Mouse (Mus musculus) forebrain, embryonic 13.5 days (tissue): ENCODE measurements around the gene Raver2. TPM values are rescaled to one million over a fixed set of nuclear protein-coding genes. Genes with fewer than 3 reads are reported as not detected.

Experiments used
- ATAC-seq: fragments of 200-750 bp; cut with Nextera tagmentation; 2 replicates; pipeline ENCODE4 v1.8.0; 2017
- H3K27ac ChIP-seq: fragments of 300-500 bp; sonication (generic); 2 replicates; pipeline ENCODE4 v1.5.1; 2015; ENCODE audit warnings: inconsistent platforms, mild to moderate bottlenecking, moderate library complexity
- H3K27me3 ChIP-seq: fragments of 300-500 bp; sonication (generic); 2 replicates; pipeline ENCODE4 v1.6.1; 2015; ENCODE audit warnings: mild to moderate bottlenecking, inconsistent platforms
- H3K36me3 ChIP-seq: fragments of 300-500 bp; sonication (generic); 2 replicates; pipeline ENCODE4 v1.6.1; 2015; ENCODE audit warnings: mild to moderate bottlenecking, inconsistent platforms; ENCODE audit not compliant: poor library complexity, severe bottlenecking
- H3K4me1 ChIP-seq: fragments of 300-500 bp; sonication (generic); 2 replicates; pipeline ENCODE4 v1.6.1; 2015; ENCODE audit warnings: inconsistent platforms
- H3K4me2 ChIP-seq: fragments of 300-500 bp; sonication (generic); 2 replicates; pipeline ENCODE4 v1.6.1; 2015; ENCODE audit warnings: inconsistent platforms, mild to moderate bottlenecking, moderate library complexity
- H3K4me3 ChIP-seq: fragments of 300-500 bp; sonication (generic); 2 replicates; pipeline ENCODE4 v1.5.1; 2015; ENCODE audit warnings: mild to moderate bottlenecking, inconsistent platforms
- H3K9ac ChIP-seq: fragments of 300-500 bp; sonication (generic); 2 replicates; pipeline ENCODE4 v1.6.1; 2015; ENCODE audit warnings: mild to moderate bottlenecking, inconsistent platforms
- H3K9me3 ChIP-seq: fragments of 300-500 bp; sonication (generic); replicated peaks from 2 replicates; pipeline ENCODE4 v1.6.1; 2016; ENCODE audit warnings: inconsistent platforms
- WGBS: fragments of 180-500 bp; shearing (Covaris S2); methylation state at CpG from one replicate; pipeline ENCODE4 v1.1.7; 2015; 5-methylcytosine and 5-hydroxymethylcytosine counted together
- polyA plus RNA-seq: library from polyadenylated mRNA; unstranded; fragments of >200 nt; fragmentation: Nextera tagmentation; extraction: Ambion mirVana; gene quantifications from 2 replicates; pipeline ENCODE4 v1.2.1, GENCODE M21; 2015

Gene Raver2
- polyA plus RNA-seq, 1 experiment from 2014 or later, result 5.4 TPM

- Histone ChIP-seq H3K4me2 (no peak overlapping the region), H3K9ac (no peak overlapping the region), H3K27me3 (no peaks in the 10 kb centered on the region), H3K36me3 (peaks cover 9% of the 10 kb centered on the region), H3K4me3 (no peak overlapping the region), H3K9me3 (no peaks in the 10 kb centered on the region), H3K27ac (no peak overlapping the region), H3K4me1 (no peaks in the 10 kb centered on the region)
- 79% methylated on average over 6 of the region's 6 CpGs for WGBS
- ATAC-seq, result no peak
Measured at GRCm38 (mm10) chr4:101179836-101180235, 111.1 kb downstream of the Raver2 start.

GRCm38 (mm10) chr4:101180681-101181080 lies 111.9 kb downstream of the Raver2 start:
- Histone ChIP-seq H3K4me2 (no peak overlapping the region), H3K9ac (no peak overlapping the region), H3K36me3 (peaks cover 5% of the 10 kb centered on the region), H3K9me3 (no peaks in the 10 kb centered on the region), H3K4me3 (no peak overlapping the region), H3K27me3 (no peaks in the 10 kb centered on the region), H3K4me1 (no peaks in the 10 kb centered on the region), H3K27ac (no peak overlapping the region)
- ATAC-seq, result no peak
- WGBS, result 44% methylated on average over 5 of the region's 5 CpGs

GRCm38 (mm10) chr4:101182603-101183011 lies 113.8 kb downstream of the Raver2 start:
- Histone ChIP-seq H3K27me3 (no peaks in the 10 kb centered on the region), H3K4me3 (no peak overlapping the region), H3K4me1 (no peaks in the 10 kb centered on the region), H3K36me3 (peaks cover 5% of the 10 kb centered on the region), H3K9me3 (no peaks in the 10 kb centered on the region), H3K4me2 (no peak overlapping the region), H3K27ac (no peak overlapping the region), H3K9ac (no peak overlapping the region)
- 73% methylated on average over 9 of the region's 9 CpGs for WGBS
- ATAC-seq, result no peak

GRCm38 (mm10) chr4:101185216-101185615 lies 116.4 kb downstream of the Raver2 start:
- Histone ChIP-seq H3K9me3 (no peaks in the 10 kb centered on the region), H3K36me3 (peaks cover 5% of the 10 kb centered on the region), H3K27ac (no peak overlapping the region), H3K4me1 (no peaks in the 10 kb centered on the region), H3K4me2 (no peak overlapping the region), H3K9ac (no peak overlapping the region), H3K27me3 (no peaks in the 10 kb centered on the region), H3K4me3 (no peak overlapping the region)
- ATAC-seq, result no peak
- 77% methylated on average over 3 of the region's 3 CpGs for WGBS

GRCm38 (mm10) chr4:101186591-101186990 lies 117.8 kb downstream of the Raver2 start:
- H3K27ac ChIP-seq, result no peak overlapping the region
- ATAC-seq, result no peak
- WGBS, result 87% methylated on average over 5 of the region's 5 CpGs

DNA sequence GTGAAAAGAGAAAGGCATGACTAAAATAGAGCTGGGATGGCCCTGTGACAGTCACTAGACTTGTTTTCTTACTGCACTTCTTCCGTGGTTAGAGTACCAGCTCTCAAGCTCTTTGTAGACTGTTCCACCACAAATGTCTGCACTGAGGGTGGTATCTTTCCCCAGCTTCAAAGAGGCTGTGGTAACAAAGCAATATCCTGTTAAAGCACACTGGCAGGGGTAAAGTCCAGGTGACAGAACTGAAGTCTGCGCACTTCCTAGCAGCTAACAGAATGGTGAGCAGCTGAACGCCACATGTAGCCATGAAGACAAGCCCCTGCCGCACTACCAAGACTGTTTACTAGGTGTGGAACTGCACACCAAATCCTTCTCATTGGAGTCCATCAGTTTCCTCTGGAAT lies 118.6 kb downstream of the Raver2 start:
- Histone ChIP-seq H3K4me1 (no peaks in the 10 kb centered on the region), H3K4me2 (no peak overlapping the region), H3K9me3 (no peaks in the 10 kb centered on the region), H3K27ac (no peak overlapping the region), H3K27me3 (no peaks in the 10 kb centered on the region), H3K36me3 (peaks cover 5% of the 10 kb centered on the region), H3K4me3 (no peak overlapping the region), H3K9ac (no peak overlapping the region)
- ATAC-seq, result no peak
- 84% methylated on average over 4 of the region's 4 CpGs for WGBS

More at GRCm38 (mm10) chr4:101186591-101186990, 117.8 kb downstream of the Raver2 start:
- no peak overlapping the region for H3K4me3 ChIP-seq
- no peaks in the 10 kb centered on the region for H3K4me1 ChIP-seq
- no peak overlapping the region for H3K9ac ChIP-seq
- peaks cover 5% of the 10 kb centered on the region for H3K36me3 ChIP-seq
- H3K27me3 ChIP-seq, result no peaks in the 10 kb centered on the region
- H3K4me2 ChIP-seq, result no peak overlapping the region
- no peaks in the 10 kb centered on the region for H3K9me3 ChIP-seq

DNA sequence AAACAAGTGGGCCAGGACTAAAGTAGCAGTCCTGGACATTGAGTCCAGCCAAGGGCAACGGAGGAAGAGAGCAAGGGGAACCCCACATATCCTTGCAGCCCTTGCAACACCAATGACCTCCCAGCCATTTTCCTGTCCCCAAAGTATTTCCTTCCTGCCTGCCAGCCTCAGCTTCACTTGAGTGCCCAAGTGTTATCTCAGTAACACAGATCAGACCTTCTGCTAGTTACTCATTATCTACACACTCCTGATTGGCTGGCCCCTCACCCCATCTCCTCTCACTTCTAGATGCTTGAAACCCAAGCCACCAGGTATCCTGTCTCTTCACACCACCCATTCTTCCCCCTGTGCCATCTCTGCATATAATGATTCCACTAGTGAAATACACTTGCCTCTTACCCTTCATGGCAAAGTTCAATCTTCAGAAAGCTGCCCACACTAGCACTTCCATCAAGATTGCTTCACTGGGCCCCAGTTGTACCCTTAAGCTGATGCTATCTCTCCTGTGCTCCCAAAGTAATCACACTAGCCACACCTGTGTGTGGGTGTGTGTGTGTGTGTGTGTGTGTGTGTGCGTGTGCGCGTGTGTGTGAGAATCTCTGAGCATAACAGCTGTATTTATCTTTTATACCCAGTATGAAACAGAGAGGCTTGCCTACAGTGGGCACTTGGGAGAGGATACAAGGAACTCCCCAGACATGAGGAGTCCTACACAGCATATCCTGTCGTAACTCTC lies 123.6 kb downstream of the Raver2 start:
- 91% methylated on average over 5 of the region's 5 CpGs for WGBS
- no peaks in the 10 kb centered on the region for H3K27me3 ChIP-seq
- no peak for ATAC-seq

GRCm38 (mm10) chr4:101194170-101194569 lies 125.4 kb downstream of the Raver2 start:
- Histone ChIP-seq H3K4me2 (no peak overlapping the region), H3K9me3 (no peaks in the 10 kb centered on the region), H3K4me3 (no peak overlapping the region), H3K27ac (no peak overlapping the region), H3K4me1 (peaks cover 10% of the 10 kb centered on the region), H3K27me3 (no peaks in the 10 kb centered on the region), H3K36me3 (no peaks in the 10 kb centered on the region; the same call in 1 of the 2 replicates), H3K9ac (no peak overlapping the region)
- 83% methylated on average over 1 of the region's 1 CpGs for WGBS
- no peak for ATAC-seq

More for the DNA sequence above, 123.6 kb downstream of the Raver2 start:
- Histone ChIP-seq H3K4me3 (no peak overlapping the region), H3K36me3 (no peaks in the 10 kb centered on the region; the same call in 1 of the 2 replicates), H3K4me2 (no peak overlapping the region), H3K27ac (no peak overlapping the region), H3K9ac (no peak overlapping the region), H3K4me1 (no peaks in the 10 kb centered on the region), H3K9me3 (no peaks in the 10 kb centered on the region)

DNA sequence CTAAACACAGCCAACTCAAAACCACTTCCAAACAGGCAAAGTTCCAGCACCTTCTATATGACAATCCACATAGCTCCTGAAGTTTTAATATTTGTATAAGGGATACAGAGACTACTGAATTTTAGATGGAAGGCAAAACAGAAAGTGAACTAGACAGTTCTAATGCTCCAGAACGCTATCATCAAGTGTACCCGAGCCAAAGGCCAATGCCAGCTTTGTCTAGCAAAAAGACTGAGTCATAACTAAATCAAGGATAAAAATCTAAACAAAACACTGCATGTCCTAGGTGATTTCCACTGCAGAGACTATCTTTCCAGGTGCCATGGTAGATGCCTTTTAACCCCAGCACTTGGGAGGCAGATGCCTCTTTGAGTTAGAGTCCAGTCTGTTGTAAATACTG lies 127.6 kb downstream of the Raver2 start:
- Histone ChIP-seq H3K4me3 (no peak overlapping the region), H3K27me3 (no peaks in the 10 kb centered on the region), H3K9ac (no peak overlapping the region), H3K4me1 (peaks cover 10% of the 10 kb centered on the region), H3K27ac (no peak overlapping the region), H3K4me2 (no peak overlapping the region), H3K9me3 (no peaks in the 10 kb centered on the region), H3K36me3 (no peaks in the 10 kb centered on the region; the same call in 1 of the 2 replicates)
- ATAC-seq, result no peak
- WGBS, result 92% methylated on average over 2 of the region's 2 CpGs

DNA sequence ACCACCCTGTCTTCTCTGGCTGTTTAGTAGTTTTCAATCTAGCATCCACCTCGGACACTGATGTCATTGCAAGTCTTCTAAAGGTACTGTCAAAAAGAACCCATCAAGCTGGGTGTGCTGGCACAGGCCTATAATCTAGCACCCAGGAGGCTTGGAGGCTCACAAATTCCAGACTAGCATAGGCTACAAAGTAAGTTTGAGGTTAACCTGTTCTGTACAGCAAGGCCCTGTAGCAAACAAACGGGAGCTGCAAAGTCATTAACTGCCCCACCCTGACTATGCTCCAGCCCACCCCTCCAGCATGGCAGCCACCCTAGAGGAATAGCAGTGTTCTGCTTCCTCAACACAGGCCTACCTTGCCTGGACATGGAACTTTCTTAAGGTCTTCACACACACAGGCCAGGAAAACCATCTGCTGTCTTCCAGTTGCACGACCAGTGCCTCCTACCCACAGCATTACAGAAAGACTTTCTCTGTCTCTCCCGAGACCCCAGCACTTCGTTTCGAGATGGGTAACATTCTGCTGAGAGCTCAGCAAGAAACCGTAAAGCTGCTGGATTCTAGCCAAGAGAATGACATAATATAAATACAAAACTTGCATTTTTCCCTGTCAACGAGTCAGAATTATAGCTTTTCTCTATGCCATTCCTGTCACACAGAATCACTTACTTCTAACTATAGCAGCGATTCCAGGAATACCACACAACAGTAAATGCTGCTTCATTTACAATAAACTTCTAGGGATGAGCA lies 128.8 kb downstream of the Raver2 start:
- Histone ChIP-seq H3K27me3 (no peaks in the 10 kb centered on the region), H3K9ac (no peak overlapping the region), H3K9me3 (no peaks in the 10 kb centered on the region), H3K27ac (no peak overlapping the region), H3K4me1 (peaks cover 10% of the 10 kb centered on the region), H3K36me3 (no peaks in the 10 kb centered on the region), H3K4me2 (no peak overlapping the region), H3K4me3 (no peak overlapping the region)
- ATAC-seq, result no peak
- 69% methylated on average over 9 of the region's 9 CpGs for whole genome bisulfite sequencing

- H3K27ac ChIP-seq, result no peak overlapping the region
- no peaks in the 10 kb centered on the region for H3K9me3 ChIP-seq
- H3K4me2 ChIP-seq, result no peak overlapping the region
- no peaks in the 10 kb centered on the region for H3K27me3 ChIP-seq
- 62% methylated on average over 2 of the region's 2 CpGs for WGBS
- no peak overlapping the region for H3K4me3 ChIP-seq
- H3K36me3 ChIP-seq, result no peaks in the 10 kb centered on the region
- ATAC-seq, result no peak
- H3K9ac ChIP-seq, result no peak overlapping the region
- peaks cover 10% of the 10 kb centered on the region for H3K4me1 ChIP-seq
Measured at GRCm38 (mm10) chr4:101198333-101198732, 129.6 kb downstream of the Raver2 start.

- Histone ChIP-seq H3K9me3 (no peaks in the 10 kb centered on the region), H3K27ac (no peak overlapping the region), H3K4me2 (no peak overlapping the region), H3K4me1 (peaks cover 10% of the 10 kb centered on the region), H3K4me3 (no peak overlapping the region), H3K27me3 (no peaks in the 10 kb centered on the region), H3K36me3 (no peaks in the 10 kb centered on the region), H3K9ac (no peak overlapping the region)
- WGBS, result 93% methylated on average over 8 of the region's 8 CpGs
- no peak for ATAC-seq
Measured at GRCm38 (mm10) chr4:101199433-101200081, 130.8 kb downstream of the Raver2 start.
